11 mouse cellular contexts compared by ENCODE assay signal in the genomic region with DNA sequence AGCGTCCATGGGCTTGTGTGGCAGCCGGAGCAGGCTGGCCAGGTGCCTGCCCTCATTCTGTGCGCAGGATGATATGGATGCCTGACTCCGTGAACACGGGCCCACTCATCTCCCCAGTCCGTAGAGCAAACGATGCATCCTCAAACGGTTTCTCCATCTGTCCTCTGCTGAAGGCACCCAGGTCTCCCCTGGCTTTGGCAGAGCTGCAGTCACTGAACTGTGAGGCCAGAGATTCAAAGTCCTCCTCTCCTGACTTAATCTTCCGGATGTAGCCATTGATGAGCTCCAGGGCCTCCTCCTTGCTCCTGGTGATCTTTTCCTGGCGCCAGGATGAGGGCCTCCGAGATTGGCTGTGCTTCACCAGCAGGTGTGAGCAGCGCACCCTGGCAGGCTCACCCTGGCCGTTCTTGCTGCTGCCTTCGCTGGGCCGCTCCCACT. TPM values are rescaled to one million over a fixed set of nuclear protein-coding genes. Genes with fewer than 3 reads are reported as not detected.
A peak's percentile ranks its signal among the peaks of the same experiment; 100 is the strongest.
DNase-seq lines count a peak whose midpoint lies in the region; ATAC-seq and TF ChIP-seq lines count a peak whose summit lies in the region.
"Had no signal": no experiment of that assay in that cellular context is flagged by ENCODE, and none has a peak within 500 bp of the region (broad histone marks: within the 10 kb centered on the region; RNA-seq: fewer than 3 reads in every experiment).

No protein-coding gene starts in this region.

- ATAC-seq in midbrain, embryonic 13.5 days, result no peak
- no peak for ATAC-seq in midbrain, embryonic 16.5 days

- no peaks in the 10 kb centered on the region for H3K36me3 ChIP-seq in heart, adult 2 months (ENCODE audit: control insufficient read depth, insufficient read depth, low read length)
- H3K36me3 ChIP-seq in midbrain, embryonic 13.5 days, result no peaks in the 10 kb centered on the region
- H3K36me3 ChIP-seq in midbrain, embryonic 16.5 days (ENCODE audit: control insufficient read depth, insufficient read depth, low read length), result no peaks in the 10 kb centered on the region

- intact Hi-C loops in heart, adult 2 months (cut with DNase I), result no loop called here

- TF ChIP-seq CTCF in heart, adult 2 months (IDR thresholded peaks at IDR 0.05), result no peak
- no peak for TF ChIP-seq CTCF in lung, adult 2 months (IDR thresholded peaks at IDR 0.05; ENCODE audit: insufficient read depth, low read length)

- no peak for TF ChIP-seq EP300 in heart, adult 2 months (IDR thresholded peaks at IDR 0.05; ENCODE audit: insufficient read depth, low read depth, low read length)

- H3K27me3 ChIP-seq in heart, adult 2 months (ENCODE audit: control insufficient read depth, insufficient read depth, low read length), result no peaks in the 10 kb centered on the region
- H3K27me3 ChIP-seq in midbrain, embryonic 13.5 days, result peaks cover 5% of the 10 kb centered on the region; the same call in 1 of the 2 replicates
- no peaks in the 10 kb centered on the region for H3K27me3 ChIP-seq in midbrain, embryonic 16.5 days (ENCODE audit: control insufficient read depth, insufficient read depth, low read depth, low read length)

- H3K79me2 ChIP-seq in heart, adult 2 months (replicated peaks; ENCODE audit: control insufficient read depth, insufficient read depth, low read length), result no peaks in the 10 kb centered on the region

- H3K4me1 ChIP-seq in heart, adult 2 months (ENCODE audit: control insufficient read depth, insufficient read depth, low read length), result no peaks in the 10 kb centered on the region
- H3K4me1 ChIP-seq in midbrain, embryonic 13.5 days (replicated peaks), result peaks cover 25% of the 10 kb centered on the region
- H3K4me1 ChIP-seq in midbrain, embryonic 16.5 days (ENCODE audit: control insufficient read depth, insufficient read depth, low read length), result peaks cover 11% of the 10 kb centered on the region
- H3K4me1 ChIP-seq in lung, adult 2 months (ENCODE audit: control insufficient read depth, insufficient read depth, low read length), result no peaks in the 10 kb centered on the region

- no peak overlapping the region for H3K27ac ChIP-seq in heart, adult 2 months
- no peak overlapping the region for H3K27ac ChIP-seq in midbrain, embryonic 13.5 days
- no peak overlapping the region for H3K27ac ChIP-seq in midbrain, embryonic 16.5 days (ENCODE audit: low read length)

- WGBS in heart, adult 2 months, result 50% methylated on average over 15 of the region's 15 CpGs
- 37% methylated on average over 15 of the region's 15 CpGs for WGBS in midbrain, embryonic 13.5 days
- 40% methylated on average over 15 of the region's 15 CpGs for WGBS in midbrain, embryonic 16.5 days
- 58% methylated on average over 15 of the region's 15 CpGs for WGBS in lung, adult 2 months

- H3K9me3 ChIP-seq in midbrain, embryonic 13.5 days, result no peaks in the 10 kb centered on the region
- no peaks in the 10 kb centered on the region for H3K9me3 ChIP-seq in midbrain, embryonic 16.5 days (replicated peaks; ENCODE audit: control insufficient read depth, low read length, poor library complexity, severe bottlenecking)

- TF ChIP-seq POLR2A in heart, adult 2 months (IDR thresholded peaks at IDR 0.05; ENCODE audit: insufficient read depth, low read depth, low read length), result no peak
- TF ChIP-seq POLR2A in lung, adult 2 months (IDR thresholded peaks at IDR 0.05; ENCODE audit: borderline replicate concordance, extremely low read depth, low read depth, low read length), result no peak

- no peak overlapping the region for H3K4me2 ChIP-seq in midbrain, embryonic 13.5 days (replicated peaks)
- no peak overlapping the region for H3K4me2 ChIP-seq in midbrain, embryonic 16.5 days (ENCODE audit: low read length)
- H3K4me2 ChIP-seq: liver, embryonic 11.5 days had no signal

- H3K4me3 ChIP-seq in heart, adult 2 months, result no peak overlapping the region
- H3K4me3 ChIP-seq in midbrain, embryonic 13.5 days (replicated peaks), result no peak overlapping the region
- no peak overlapping the region for H3K4me3 ChIP-seq in midbrain, embryonic 16.5 days (ENCODE audit: low read depth, low read length)
- H3K4me3 ChIP-seq in lung, adult 2 months (replicated peaks; ENCODE audit: extremely low read depth, low read depth, low read length), result no peak overlapping the region

- peak; percentile 84 for DNase-seq in heart, adult 11 months
- no peak for DNase-seq in heart, adult 2 months
- peak; percentile 38 for DNase-seq in kidney, adult 18-20 months
- no peak for DNase-seq in lung, adult 2 months
- no peak for DNase-seq in frontal cortex, adult 2 months (ENCODE audit: extremely low spot score in 1 of 2, low spot score in 1 of 2)
- no peak for DNase-seq in testis, postnatal 14 days (ENCODE audit: low spot score)

- H3K9ac ChIP-seq in heart, adult 2 months (ENCODE audit: low read depth, low read length), result no peak overlapping the region
- 0 out of 2 replicates have a peak overlapping the region, but pooled peaks have one; percentile 3 for H3K9ac ChIP-seq in midbrain, embryonic 13.5 days (replicated peaks)
- no peak overlapping the region for H3K9ac ChIP-seq in midbrain, embryonic 16.5 days (ENCODE audit: low read depth, low read length)

RNA-seq across cellular contexts. Expression of a gene that starts 1.9 kb away (rescaled TPM):
- total RNA-seq in heart, adult 2 months (2021), result not detected
- not detected in 2 replicates for polyA plus RNA-seq in heart, adult 2 months (2012; rRNA removed)
- 0.17 TPM in 1 of 2 replicates, not detected in the other for polyA plus RNA-seq in midbrain, embryonic 13.5 days (2015; fragmentation: Nextera tagmentation; extraction: Ambion mirVana)
- 0.15 TPM in 1 of 2 replicates, not detected in the other for polyA plus RNA-seq in midbrain, embryonic 16.5 days (2015; fragmentation: Nextera tagmentation; extraction: Ambion mirVana)
- not detected in 2 replicates for polyA plus RNA-seq in lung, adult 2 months (2012; rRNA removed)
- polyA plus RNA-seq in frontal cortex, adult 2 months (2012; rRNA removed), result not detected in 2 replicates
- total RNA-seq: megakaryocyte-erythroid progenitor cell, adult 5-6 weeks had no signal
- polyA plus RNA-seq: heart, postnatal 0 days; liver, embryonic 11.5 days had no signal

RNA-seq across cellular contexts. Expression of a gene that starts 2.3 kb away (rescaled TPM):
- 1 to 10 TPM; 8.0 to 8.1 TPM for total RNA-seq in heart, adult 2 months (2021)
- 3.0 and 3.6 TPM in 2 replicates for polyA plus RNA-seq in heart, adult 2 months (2012; rRNA removed)
- 74.4 and 75.8 TPM in 2 replicates for polyA plus RNA-seq in midbrain, embryonic 13.5 days (2015; fragmentation: Nextera tagmentation; extraction: Ambion mirVana)
- polyA plus RNA-seq in midbrain, embryonic 16.5 days (2015; fragmentation: Nextera tagmentation; extraction: Ambion mirVana), result 54.5 and 55.7 TPM in 2 replicates
- polyA plus RNA-seq in lung, adult 2 months (2012; rRNA removed), result 4.7 and 5.1 TPM in 2 replicates
- 14.6 and 17.5 TPM in 2 replicates for polyA plus RNA-seq in frontal cortex, adult 2 months (2012; rRNA removed)

RNA-seq across cellular contexts. Expression of a gene that starts 28.4 kb away (rescaled TPM):
- total RNA-seq in heart, adult 2 months (2021), result 1 to 10 TPM in 1 of 2 experiments, under 1 TPM in 1; 0.89 to 1.4 TPM
- 0.82 and 0.86 TPM in 2 replicates for polyA plus RNA-seq in heart, adult 2 months (2012; rRNA removed)
- polyA plus RNA-seq in midbrain, embryonic 13.5 days (2015; fragmentation: Nextera tagmentation; extraction: Ambion mirVana), result 1.7 and 1.9 TPM in 2 replicates
- polyA plus RNA-seq in midbrain, embryonic 16.5 days (2015; fragmentation: Nextera tagmentation; extraction: Ambion mirVana), result 0.88 and 1.4 TPM in 2 replicates
- 1.1 and 1.7 TPM in 2 replicates for polyA plus RNA-seq in lung, adult 2 months (2012; rRNA removed)
- polyA plus RNA-seq in frontal cortex, adult 2 months (2012; rRNA removed), result 1.5 and 1.8 TPM in 2 replicates
- total RNA-seq: megakaryocyte-erythroid progenitor cell, adult 5-6 weeks had no signal

Comparison
In these comparisons a context has a peak if more than half of its experiments do, and no peak if none do; other contexts are left out.
1. DNase-seq: peak in heart, adult 11 months (single experiment) and kidney, adult 18-20 months (single experiment); none in heart, adult 2 months (0 of 2), lung, adult 2 months (single experiment), frontal cortex, adult 2 months (0 of 2) and testis, postnatal 14 days (single experiment).